Mouse (Mus musculus) left cerebral cortex, postnatal 36 days (tissue): Measurements from ENCODE around the gene 5330417H12Rik. TPM values are rescaled to one million over a fixed set of nuclear protein-coding genes. Genes with fewer than 3 reads are reported as not detected.

Experiments used
- DNase-seq, 2 experiments: peaks; one replicate each; pipeline ENCODE4 v3.0.0; 2021 to 2022; ENCODE audit warnings: low spot score in 2 of 2, mixed read lengths in 1 of 2
- intact Hi-C: fragments of 180-260 bp; cut with DNase I; formaldehyde crosslinking; loops from one replicate; pipeline ENCODE4 v1.15.1; 2025
- total RNA-seq, 2 experiments: library from RNA; stranded (reverse); gene quantifications; 2 replicates each; pipeline ENCODE4 v1.2.3; 2021

Gene 5330417H12Rik
- total RNA-seq, 2 experiments from 2014 or later: not detected

- intact Hi-C loops: no loop called here
- DNase-seq: peak; percentile 10 to 18
Measured at GRCm38 (mm10) chr7:107592641-107593040, 32.3 kb downstream of the 5330417H12Rik start.

- intact Hi-C loops: no loop called here
- no peak for DNase-seq
Measured at GRCm38 (mm10) chr7:107574276-107574675, 50.7 kb downstream of the 5330417H12Rik start.

Other genes starting within 250 kb of the 5330417H12Rik start
- 10 to 100 TPM in 1 of 2 experiments, 1 to 10 TPM in 1; 9.2 to 11.2 TPM for gene Olfml1, start 57.7 kb downstream of the 5330417H12Rik start, total RNA-seq
- gene Ppfibp2, start 30.0 kb downstream of the 5330417H12Rik start, total RNA-seq: 1 to 10 TPM; 5.2 to 7.0 TPM
- gene Cyb5r2, start 132.9 kb upstream of the 5330417H12Rik start, total RNA-seq: not detected
- gene Ovch2, start 176.0 kb upstream of the 5330417H12Rik start, total RNA-seq: not detected
- gene Olfr467, start 187.1 kb upstream of the 5330417H12Rik start, total RNA-seq: not detected
- gene Olfr469, start 200.4 kb upstream of the 5330417H12Rik start, total RNA-seq: not detected
- gene Olfr470, start 222.3 kb upstream of the 5330417H12Rik start, total RNA-seq: not detected